Mouse (Mus musculus) right cerebral cortex, adult 18-20 months (tissue): Measurements from ENCODE around the gene Pld4.

Experiments used
- DNase-seq: peaks from one replicate; pipeline ENCODE4 v3.0.0; 2022; ENCODE audit warnings: mixed read lengths

Pld4 gene

GRCm38 (mm10) chr12:112768166-112768565 is 7.7 kb downstream of the Pld4 start:
- DNase-seq: no peak

GRCm38 (mm10) chr12:112769031-112769430 is 8.6 kb downstream of the Pld4 start:
- no peak for DNase-seq

- no peak for DNase-seq
Observed at GRCm38 (mm10) chr12:112769751-112770150, 9.3 kb downstream of the Pld4 start.

- DNase-seq: no peak
Observed at GRCm38 (mm10) chr12:112770396-112770795, 9.9 kb downstream of the Pld4 start.

- DNase-seq: no peak
Observed at GRCm38 (mm10) chr12:112772306-112772705, 11.9 kb downstream of the Pld4 start.

GRCm38 (mm10) chr12:112773366-112773765 is 12.9 kb downstream of the Pld4 start:
- no peak for DNase-seq

GRCm38 (mm10) chr12:112774026-112774425 is 13.6 kb downstream of the Pld4 start:
- DNase-seq: no peak

GRCm38 (mm10) chr12:112774481-112774880 is 14.0 kb downstream of the Pld4 start:
- no peak for DNase-seq

GRCm38 (mm10) chr12:112791026-112791425 is 30.6 kb downstream of the Pld4 start:
- DNase-seq: no peak

GRCm38 (mm10) chr12:112793601-112794355 is 33.3 kb downstream of the Pld4 start:
- no peak for DNase-seq

- DNase-seq: no peak
Observed at GRCm38 (mm10) chr12:112794356-112794816, 33.9 kb downstream of the Pld4 start.

GRCm38 (mm10) chr12:112794998-112795397 is 34.5 kb downstream of the Pld4 start:
- no peak for DNase-seq

- no peak for DNase-seq
Observed at GRCm38 (mm10) chr12:112795466-112796104, 35.1 kb downstream of the Pld4 start.

GRCm38 (mm10) chr12:112796551-112797510 is 36.4 kb downstream of the Pld4 start:
- DNase-seq: no peak

GRCm38 (mm10) chr12:112797672-112798331 is 37.3 kb downstream of the Pld4 start:
- DNase-seq: peak; percentile 75

- DNase-seq: no peak
Observed at GRCm38 (mm10) chr12:112798332-112798681, 37.9 kb downstream of the Pld4 start.

GRCm38 (mm10) chr12:112798716-112799115 is 38.3 kb downstream of the Pld4 start:
- no peak for DNase-seq

GRCm38 (mm10) chr12:112799237-112799970 is 38.9 kb downstream of the Pld4 start:
- DNase-seq: no peak

- DNase-seq: no peak
Observed at GRCm38 (mm10) chr12:112800476-112800875, 40.0 kb downstream of the Pld4 start.

- DNase-seq: no peak
Observed at GRCm38 (mm10) chr12:112801864-112802846, 41.7 kb downstream of the Pld4 start, which contains the start of gene Ahnak2. Ahnak2 (minus strand) TSS chr12:112802657.

GRCm38 (mm10) chr12:112802917-112803316 is 42.5 kb downstream of the Pld4 start:
- DNase-seq: no peak
